Comparison of ENCODE assay signal across 23 mouse cellular contexts in the genomic region with DNA sequence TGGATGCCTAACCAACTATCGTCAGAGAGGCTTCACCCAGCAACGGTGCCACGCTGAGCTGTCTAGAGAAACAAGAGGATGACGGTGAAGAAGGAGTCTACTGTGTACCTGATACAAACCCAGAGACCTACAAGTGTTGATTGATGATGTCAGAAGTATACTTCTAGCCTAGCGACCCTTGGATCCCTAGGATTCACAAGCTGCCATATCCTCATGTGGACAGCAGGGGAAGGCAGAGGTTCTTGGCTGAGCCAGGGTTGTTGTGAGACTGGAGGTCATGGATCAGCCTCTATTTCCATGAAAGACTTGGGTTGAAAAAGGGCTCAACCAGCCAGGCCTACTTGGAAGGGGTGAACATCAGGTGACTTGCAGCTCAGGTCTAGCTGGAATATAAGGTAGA. TPM values are rescaled to one million over a fixed set of nuclear protein-coding genes. Genes with fewer than 3 reads are reported as not detected.
"Had no signal": no experiment of that assay in that cellular context is flagged by ENCODE, and none has a peak within 500 bp of the region (broad histone marks: within the 10 kb centered on the region; RNA-seq: fewer than 3 reads in every experiment).

No protein-coding gene starts in this region.

- H3K27me3 ChIP-seq: midbrain, embryonic 13.5 days; midbrain, embryonic 15.5 days; neural tube, embryonic 13.5 days; neural tube, embryonic 15.5 days; stomach, embryonic 15.5 days had no signal

- H3K4me1 ChIP-seq: midbrain, embryonic 13.5 days; midbrain, embryonic 15.5 days; neural tube, embryonic 13.5 days; neural tube, embryonic 15.5 days; stomach, embryonic 15.5 days had no signal

- H3K9me3 ChIP-seq: midbrain, embryonic 13.5 days; midbrain, embryonic 15.5 days; neural tube, embryonic 13.5 days; neural tube, embryonic 15.5 days; stomach, embryonic 15.5 days had no signal

- ATAC-seq: midbrain, embryonic 13.5 days; midbrain, embryonic 15.5 days had no signal

- H3K36me3 ChIP-seq: midbrain, embryonic 13.5 days; midbrain, embryonic 15.5 days; neural tube, embryonic 13.5 days; neural tube, embryonic 15.5 days; stomach, embryonic 15.5 days had no signal

- H3K9ac ChIP-seq: lung, embryonic 14.5 days; midbrain, embryonic 13.5 days; midbrain, embryonic 15.5 days; neural tube, embryonic 13.5 days; neural tube, embryonic 15.5 days; stomach, embryonic 15.5 days had no signal

- H3K27ac ChIP-seq: midbrain, embryonic 13.5 days; midbrain, embryonic 15.5 days; neural tube, embryonic 13.5 days; neural tube, embryonic 15.5 days; stomach, embryonic 15.5 days; stomach, postnatal 0 days had no signal

- DNase-seq: lung, adult 18-20 months; lung, embryonic 14.5 days; lung, postnatal 10 days; right cerebral cortex, postnatal 14 days; thymus, adult 2 months; thymus, postnatal 25 days; thymus, postnatal 4 days had no signal

- H3K4me2 ChIP-seq: lung, embryonic 14.5 days; midbrain, embryonic 11.5 days; midbrain, embryonic 13.5 days; midbrain, embryonic 15.5 days; neural tube, embryonic 13.5 days; neural tube, embryonic 15.5 days; stomach, embryonic 15.5 days had no signal

- H3K4me3 ChIP-seq: midbrain, embryonic 13.5 days; midbrain, embryonic 15.5 days; myocyte; neural tube, embryonic 13.5 days; neural tube, embryonic 15.5 days; stomach, embryonic 15.5 days had no signal

RNA-seq across cellular contexts. Expression of a gene that starts 1.7 kb away (rescaled TPM):
- total RNA-seq: megakaryocyte, adult 5-6 weeks; megakaryocyte-erythroid progenitor cell, adult 5-6 weeks had no signal
- polyA plus RNA-seq: liver, embryonic 16.5 days; lung, embryonic 14.5 days; lung, embryonic 16.5 days; midbrain, embryonic 11.5 days; midbrain, embryonic 13.5 days; midbrain, embryonic 15.5 days; neural tube, embryonic 11.5 days; neural tube, embryonic 13.5 days; neural tube, embryonic 15.5 days; spleen, adult 2 months; stomach, embryonic 15.5 days; stomach, postnatal 0 days; thymus, adult 2 months; urinary bladder, adult 2 months had no signal

RNA-seq across cellular contexts. Expression of a gene that starts 13.4 kb away (rescaled TPM):
- total RNA-seq: megakaryocyte, adult 5-6 weeks; megakaryocyte-erythroid progenitor cell, adult 5-6 weeks had no signal
- polyA plus RNA-seq: liver, embryonic 16.5 days; lung, embryonic 14.5 days; lung, embryonic 16.5 days; midbrain, embryonic 11.5 days; midbrain, embryonic 13.5 days; midbrain, embryonic 15.5 days; myocyte; neural tube, embryonic 11.5 days; neural tube, embryonic 13.5 days; neural tube, embryonic 15.5 days; spleen, adult 2 months; stomach, embryonic 15.5 days; stomach, postnatal 0 days; testis, adult 2 months; thymus, adult 2 months; urinary bladder, adult 2 months had no signal

RNA-seq across cellular contexts. Expression of a gene that starts 38.5 kb away (rescaled TPM):
- total RNA-seq: megakaryocyte, adult 5-6 weeks; megakaryocyte-erythroid progenitor cell, adult 5-6 weeks had no signal
- polyA plus RNA-seq: liver, embryonic 16.5 days; lung, embryonic 14.5 days; lung, embryonic 16.5 days; midbrain, embryonic 11.5 days; midbrain, embryonic 13.5 days; midbrain, embryonic 15.5 days; myocyte; neural tube, embryonic 11.5 days; neural tube, embryonic 13.5 days; neural tube, embryonic 15.5 days; spleen, adult 2 months; stomach, embryonic 15.5 days; stomach, postnatal 0 days; testis, adult 2 months; thymus, adult 2 months; urinary bladder, adult 2 months had no signal

RNA-seq across cellular contexts. Expression of a gene that starts 40.3 kb away (rescaled TPM):
- total RNA-seq: megakaryocyte, adult 5-6 weeks; megakaryocyte-erythroid progenitor cell, adult 5-6 weeks had no signal
- polyA plus RNA-seq: liver, embryonic 16.5 days; lung, embryonic 14.5 days; lung, embryonic 16.5 days; midbrain, embryonic 11.5 days; midbrain, embryonic 13.5 days; midbrain, embryonic 15.5 days; neural tube, embryonic 11.5 days; neural tube, embryonic 13.5 days; neural tube, embryonic 15.5 days; spleen, adult 2 months; stomach, embryonic 15.5 days; stomach, postnatal 0 days; testis, adult 2 months; thymus, adult 2 months; urinary bladder, adult 2 months had no signal

RNA-seq across cellular contexts. Expression of a gene that starts 52.3 kb away (rescaled TPM):
- total RNA-seq: megakaryocyte, adult 5-6 weeks; megakaryocyte-erythroid progenitor cell, adult 5-6 weeks had no signal
- polyA plus RNA-seq: liver, embryonic 16.5 days; lung, embryonic 14.5 days; lung, embryonic 16.5 days; midbrain, embryonic 11.5 days; midbrain, embryonic 13.5 days; midbrain, embryonic 15.5 days; neural tube, embryonic 11.5 days; neural tube, embryonic 13.5 days; neural tube, embryonic 15.5 days; spleen, adult 2 months; stomach, embryonic 15.5 days; stomach, postnatal 0 days; testis, adult 2 months; thymus, adult 2 months; urinary bladder, adult 2 months had no signal
